Mouse (Mus musculus) forebrain, embryonic 13.5 days (tissue): ENCODE results near the gene Defb11. TPM values are rescaled to one million over a fixed set of nuclear protein-coding genes. Genes with fewer than 3 reads are reported as not detected.
"Not testable (repeated sequence)": the region's sequence is repeated elsewhere in the genome, so short reads cannot be mapped to it uniquely, and the experiment has no call there.

Source experiments
- ATAC-seq: fragments of 200-750 bp; cut with Nextera tagmentation; 2 replicates; pipeline ENCODE4 v1.8.0; 2017
- H3K27ac ChIP-seq: fragments of 300-500 bp; sonication (generic); 2 replicates; pipeline ENCODE4 v1.5.1; 2015; ENCODE audit warnings: inconsistent platforms, mild to moderate bottlenecking, moderate library complexity
- H3K27me3 ChIP-seq: fragments of 300-500 bp; sonication (generic); 2 replicates; pipeline ENCODE4 v1.6.1; 2015; ENCODE audit warnings: mild to moderate bottlenecking, inconsistent platforms
- H3K36me3 ChIP-seq: fragments of 300-500 bp; sonication (generic); 2 replicates; pipeline ENCODE4 v1.6.1; 2015; ENCODE audit warnings: mild to moderate bottlenecking, inconsistent platforms; ENCODE audit not compliant: poor library complexity, severe bottlenecking
- H3K4me1 ChIP-seq: fragments of 300-500 bp; sonication (generic); 2 replicates; pipeline ENCODE4 v1.6.1; 2015; ENCODE audit warnings: inconsistent platforms
- H3K4me2 ChIP-seq: fragments of 300-500 bp; sonication (generic); 2 replicates; pipeline ENCODE4 v1.6.1; 2015; ENCODE audit warnings: inconsistent platforms, mild to moderate bottlenecking, moderate library complexity
- H3K4me3 ChIP-seq: fragments of 300-500 bp; sonication (generic); 2 replicates; pipeline ENCODE4 v1.5.1; 2015; ENCODE audit warnings: mild to moderate bottlenecking, inconsistent platforms
- H3K9ac ChIP-seq: fragments of 300-500 bp; sonication (generic); 2 replicates; pipeline ENCODE4 v1.6.1; 2015; ENCODE audit warnings: mild to moderate bottlenecking, inconsistent platforms
- H3K9me3 ChIP-seq: fragments of 300-500 bp; sonication (generic); replicated peaks from 2 replicates; pipeline ENCODE4 v1.6.1; 2016; ENCODE audit warnings: inconsistent platforms
- WGBS: fragments of 180-500 bp; shearing (Covaris S2); methylation state at CpG from one replicate; pipeline ENCODE4 v1.1.7; 2015; 5-methylcytosine and 5-hydroxymethylcytosine counted together
- polyA plus RNA-seq: library from polyadenylated mRNA; unstranded; fragments of >200 nt; fragmentation: Nextera tagmentation; extraction: Ambion mirVana; gene quantifications from 2 replicates; pipeline ENCODE4 v1.2.1, GENCODE M21; 2015

The Defb11 gene
- 3.2 and 3.4 TPM in 2 replicates for polyA plus RNA-seq

GRCm38 (mm10) chr8:21906290-21906689 is at the start of gene Defb11:
TSS of gene Defb11 (minus strand) at chr8:21906412.
- not testable (repeated sequence) for H3K4me3 ChIP-seq, ATAC-seq, H3K4me1 ChIP-seq, H3K4me2 ChIP-seq, H3K27me3 ChIP-seq, H3K36me3 ChIP-seq, H3K9me3 ChIP-seq, H3K9ac ChIP-seq, H3K27ac ChIP-seq

DNA sequence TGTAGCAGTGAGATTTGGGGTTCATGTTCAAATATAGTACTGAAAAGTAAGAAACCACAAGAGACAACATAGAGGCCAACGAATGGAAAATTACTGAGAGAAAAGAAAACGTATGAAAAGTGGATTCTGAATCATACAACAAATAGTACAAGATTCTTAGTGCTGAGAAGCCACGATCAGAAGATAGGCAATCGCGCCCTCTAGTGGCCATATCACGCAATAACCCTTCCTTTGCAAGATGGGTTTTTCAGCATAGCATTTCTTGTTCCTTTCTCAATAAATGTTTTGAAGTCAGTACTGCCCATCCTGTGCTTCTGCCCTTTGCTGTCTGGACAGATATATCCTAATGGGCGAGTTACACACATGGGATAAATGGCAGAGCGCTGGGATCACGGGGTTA is 49.1 kb upstream of the Defb11 start:
- Histone ChIP-seq H3K4me1 (no peaks in the 10 kb centered on the region), H3K4me3 (no peak overlapping the region), H3K9ac (no peak overlapping the region), H3K27me3 (no peaks in the 10 kb centered on the region), H3K4me2 (no peak overlapping the region), H3K27ac (no peak overlapping the region), H3K36me3 (no peaks in the 10 kb centered on the region), H3K9me3 (no peaks in the 10 kb centered on the region)
- 10% methylated on average over 9 of the region's 9 CpGs for WGBS
- 0 out of 2 replicates have a peak, but pooled peaks have one; percentile 38 for ATAC-seq

GRCm38 (mm10) chr8:21947311-21948017 is 41.3 kb upstream of the Defb11 start:
- H3K36me3 ChIP-seq, result no peaks in the 10 kb centered on the region
- H3K27ac ChIP-seq, result no peak overlapping the region
- no peaks in the 10 kb centered on the region for H3K27me3 ChIP-seq
- H3K4me1 ChIP-seq, result no peaks in the 10 kb centered on the region
- H3K4me2 ChIP-seq, result no peak overlapping the region
- ATAC-seq, result no peak
- no peak overlapping the region for H3K4me3 ChIP-seq
- WGBS, result 53% methylated on average over 9 of the region's 9 CpGs
- no peak overlapping the region for H3K9ac ChIP-seq
- no peaks in the 10 kb centered on the region for H3K9me3 ChIP-seq

DNA sequence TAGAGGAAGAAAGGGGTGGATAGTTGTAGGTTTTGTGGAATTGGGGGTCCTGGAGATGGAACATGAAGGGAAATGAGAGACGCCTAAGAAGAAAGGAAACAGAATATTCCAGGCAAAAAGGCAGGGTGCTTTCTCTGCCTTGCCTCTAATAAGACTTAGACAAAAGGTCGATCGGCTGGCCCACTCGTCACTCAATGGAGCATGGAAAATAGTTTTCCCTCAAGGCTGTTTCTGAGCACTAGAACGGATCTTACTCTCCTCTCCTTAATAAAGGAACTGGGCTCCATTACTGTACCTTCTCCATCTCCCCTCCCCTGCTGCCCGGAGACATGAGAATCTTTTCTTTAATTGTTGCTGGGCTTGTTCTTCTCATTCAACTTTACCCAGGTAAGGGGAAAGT is 40.2 kb upstream of the Defb11 start, which contains the start of gene Defb13:
TSS of gene Defb13 (plus strand) at position 301 of the 400 bp plus-strand sequence.
- 79% methylated on average over 6 of the region's 6 CpGs for WGBS
- H3K27ac ChIP-seq, result no peak within 1 kb of the TSS
- H3K9me3 ChIP-seq, result no peaks in the 10 kb centered on the region
- no peak within 1 kb of the TSS for H3K9ac ChIP-seq
- H3K4me2 ChIP-seq, result no peak within 1 kb of the TSS
- H3K27me3 ChIP-seq, result no peaks in the 10 kb centered on the region
- H3K4me3 ChIP-seq, result no peak within 1 kb of the TSS
- H3K36me3 ChIP-seq, result no peaks in the 10 kb centered on the region
- H3K4me1 ChIP-seq, result no peaks in the 10 kb centered on the region
- no peak for ATAC-seq

DNA sequence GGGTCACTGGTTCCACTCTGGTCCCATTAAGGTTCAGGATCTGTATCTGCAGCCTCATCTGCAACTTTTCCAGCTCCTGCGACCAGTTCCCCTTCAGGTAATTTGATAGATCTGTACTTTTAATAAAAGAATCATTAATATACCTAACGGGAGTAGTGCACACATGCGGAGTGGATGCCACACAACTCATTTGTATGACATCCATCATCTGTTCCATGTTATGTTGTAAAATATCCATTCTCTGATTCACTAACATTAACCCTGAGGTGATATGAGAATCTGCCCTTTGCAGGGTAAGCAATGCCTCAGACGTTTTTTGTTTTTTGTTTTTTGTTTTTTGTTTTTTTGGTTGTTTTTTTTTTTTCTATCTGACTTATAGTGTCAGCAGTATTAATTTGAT is 31.8 kb upstream of the Defb11 start, which contains the start of gene Defb35:
TSS of gene Defb35 (plus strand) at position 301 of the 400 bp plus-strand sequence.
- not testable (repeated sequence) for H3K36me3 ChIP-seq, H3K9me3 ChIP-seq, H3K27me3 ChIP-seq, H3K4me2 ChIP-seq, H3K9ac ChIP-seq, H3K4me3 ChIP-seq, H3K4me1 ChIP-seq, H3K27ac ChIP-seq, ATAC-seq
- WGBS, result 92% methylated on average over 4 of the region's 4 CpGs

DNA sequence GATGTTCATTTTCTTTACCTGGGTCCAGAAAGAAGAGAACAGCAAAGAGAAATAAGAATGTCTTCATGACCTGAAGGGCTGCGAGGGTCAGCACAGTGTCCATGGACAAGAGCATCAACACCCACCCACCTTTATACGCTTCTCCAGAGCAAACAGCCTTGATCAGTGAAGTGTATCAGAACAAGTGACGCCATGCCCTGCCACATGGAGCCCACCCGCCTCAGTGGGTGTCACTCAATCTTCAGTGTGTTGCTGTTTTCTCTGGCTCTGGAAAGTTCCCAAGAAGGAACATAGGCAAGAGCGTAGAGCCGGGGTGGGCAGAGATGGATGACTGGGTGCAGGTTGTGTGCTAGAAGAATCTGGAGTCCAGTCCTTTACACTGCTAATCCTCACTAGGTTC is 26.4 kb upstream of the Defb11 start, which contains the start of gene Defb15:
TSS of gene Defb15 (minus strand) at position 101 of the 400 bp plus-strand sequence.
- no peak within 1 kb of the TSS for H3K4me3 ChIP-seq
- H3K4me2 ChIP-seq, result no peak within 1 kb of the TSS
- no peaks in the 10 kb centered on the region for H3K4me1 ChIP-seq
- ATAC-seq, result no peak
- no peak within 1 kb of the TSS for H3K27ac ChIP-seq
- 94% methylated on average over 6 of the region's 6 CpGs for WGBS
- H3K9ac ChIP-seq, result no peak within 1 kb of the TSS
- no peaks in the 10 kb centered on the region for H3K9me3 ChIP-seq
- no peaks in the 10 kb centered on the region for H3K27me3 ChIP-seq
- H3K36me3 ChIP-seq, result no peaks in the 10 kb centered on the region

- ATAC-seq, H3K27me3 ChIP-seq, H3K36me3 ChIP-seq, H3K4me3 ChIP-seq, H3K27ac ChIP-seq, H3K4me2 ChIP-seq, H3K9ac ChIP-seq, H3K4me1 ChIP-seq, H3K9me3 ChIP-seq: not testable (repeated sequence)
- WGBS, result 76% methylated on average over 3 of the region's 3 CpGs
Observed at GRCm38 (mm10) chr8:21930754-21931153, 24.5 kb upstream of the Defb11 start.

GRCm38 (mm10) chr8:21915625-21916024 is 9.4 kb upstream of the Defb11 start:
- no peak overlapping the region for H3K4me2 ChIP-seq
- H3K9ac ChIP-seq, result no peak overlapping the region
- no peaks in the 10 kb centered on the region for H3K27me3 ChIP-seq
- no peaks in the 10 kb centered on the region; the same call in 1 of the 2 replicates for H3K9me3 ChIP-seq
- WGBS, result 92% methylated on average over 3 of the region's 3 CpGs
- ATAC-seq, result no peak
- H3K4me3 ChIP-seq, result no peak overlapping the region
- no peaks in the 10 kb centered on the region for H3K4me1 ChIP-seq
- no peaks in the 10 kb centered on the region for H3K36me3 ChIP-seq
- H3K27ac ChIP-seq, result no peak overlapping the region

DNA sequence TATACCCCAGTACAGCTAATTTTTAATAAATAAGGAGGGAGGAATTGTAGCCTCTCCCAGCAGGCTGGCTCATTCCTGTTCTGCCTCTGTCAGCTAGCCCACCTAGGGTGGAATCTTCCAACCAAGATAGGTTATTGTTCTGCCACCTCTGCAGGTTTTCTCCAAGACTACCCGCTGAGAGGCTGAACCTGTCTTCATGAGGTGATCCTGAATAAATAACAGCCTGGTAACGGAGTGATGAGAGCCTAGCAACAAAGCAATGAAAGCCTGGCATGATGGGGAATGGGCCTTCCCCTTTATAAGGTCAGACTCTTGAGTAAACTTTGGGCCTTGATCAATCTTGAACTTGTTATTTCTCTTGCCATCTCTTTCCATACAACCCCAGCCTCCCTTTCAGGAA is 6.3 kb upstream of the Defb11 start:
- WGBS, result 14% methylated on average over 2 of the region's 2 CpGs
- Histone ChIP-seq H3K4me1 (no peaks in the 10 kb centered on the region), H3K4me3 (no peak overlapping the region), H3K36me3 (no peaks in the 10 kb centered on the region), H3K9ac (no peak overlapping the region), H3K27ac (no peak overlapping the region), H3K4me2 (no peak overlapping the region), H3K27me3 (no peaks in the 10 kb centered on the region), H3K9me3 (no peaks in the 10 kb centered on the region)
- ATAC-seq, result no peak

DNA sequence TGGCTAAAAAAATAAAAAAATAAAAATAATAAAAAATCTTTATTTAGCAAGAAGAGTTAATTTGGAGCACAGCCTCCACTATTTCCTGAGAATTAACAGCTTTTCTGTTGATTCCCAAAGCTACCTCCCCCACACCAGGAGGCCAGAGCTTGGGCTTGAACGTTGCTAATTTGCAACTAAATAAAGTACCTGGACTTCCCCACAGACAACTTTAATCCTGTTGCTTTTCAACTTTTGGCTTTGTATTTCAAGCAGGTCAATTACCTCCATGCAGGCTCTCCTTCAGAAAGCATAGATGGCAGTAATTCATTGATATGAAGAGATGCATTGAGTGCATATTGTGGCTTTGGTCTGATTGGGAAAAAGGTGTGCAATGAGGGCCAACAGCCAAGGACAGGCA is 5.7 kb upstream of the Defb11 start:
- H3K9ac ChIP-seq, result no peak overlapping the region
- H3K4me1 ChIP-seq, result no peaks in the 10 kb centered on the region
- H3K9me3 ChIP-seq, result no peaks in the 10 kb centered on the region
- H3K27me3 ChIP-seq, result no peaks in the 10 kb centered on the region
- H3K36me3 ChIP-seq, result no peaks in the 10 kb centered on the region
- no peak for ATAC-seq
- 5% methylated on average over 1 of the region's 1 CpGs for WGBS
- no peak overlapping the region for H3K4me2 ChIP-seq
- H3K27ac ChIP-seq, result no peak overlapping the region
- no peak overlapping the region for H3K4me3 ChIP-seq

DNA sequence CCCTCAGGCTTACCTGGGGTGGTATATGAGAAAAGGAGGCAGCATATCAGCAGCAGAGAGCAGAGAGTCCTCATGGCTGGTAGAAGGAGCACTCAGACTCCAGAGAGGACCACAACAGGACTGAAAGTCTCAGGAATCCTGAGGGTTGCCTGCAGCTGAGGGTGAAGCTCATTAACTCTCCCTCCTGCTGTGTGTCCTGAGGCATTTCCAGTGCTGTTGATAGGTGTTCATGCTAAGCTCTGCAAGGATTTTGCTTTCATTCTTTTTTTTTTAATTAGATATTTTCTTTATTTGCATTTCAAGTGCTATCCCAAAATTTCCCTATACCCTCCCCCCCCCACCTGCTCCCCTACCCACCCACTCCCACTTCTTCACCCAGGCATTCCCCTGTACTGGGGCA is 20.9 kb downstream of the Defb11 start, which contains the start of gene Defb9:
TSS of gene Defb9 (minus strand) at position 101 of the 400 bp plus-strand sequence.
- not testable (repeated sequence) for H3K9me3 ChIP-seq, H3K27ac ChIP-seq, H3K36me3 ChIP-seq, H3K4me3 ChIP-seq, ATAC-seq, H3K4me2 ChIP-seq, H3K4me1 ChIP-seq, H3K27me3 ChIP-seq, H3K9ac ChIP-seq

DNA sequence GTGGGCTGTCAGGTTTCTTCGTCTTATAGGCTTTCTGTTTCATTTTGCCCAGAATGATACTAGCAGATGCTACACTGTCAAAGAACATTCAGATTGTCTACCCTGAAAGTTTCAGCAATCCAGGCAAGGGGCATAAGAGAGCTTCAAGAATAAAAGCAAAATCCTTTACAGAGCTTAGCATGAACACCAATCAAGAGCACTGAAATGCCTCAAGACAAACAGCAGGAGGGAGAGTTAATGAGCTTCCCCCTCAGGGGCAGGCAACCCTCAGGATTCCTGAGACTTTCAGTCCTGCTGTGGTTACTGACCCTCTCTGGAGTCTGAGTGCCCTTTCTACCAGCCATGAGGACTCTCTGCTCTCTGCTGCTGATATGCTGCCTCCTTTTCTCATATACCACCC is 47.6 kb downstream of the Defb11 start, which contains the start of gene Defb10:
TSS of gene Defb10 (plus strand) at position 316 of the 400 bp plus-strand sequence.
- not testable (repeated sequence) for H3K4me3 ChIP-seq, H3K9ac ChIP-seq, H3K27me3 ChIP-seq, H3K4me1 ChIP-seq, ATAC-seq, H3K4me2 ChIP-seq, H3K36me3 ChIP-seq, H3K9me3 ChIP-seq, H3K27ac ChIP-seq
- WGBS, result 10% methylated on average over 1 of the region's 1 CpGs
